Mouse (Mus musculus): ENCODE results near the gene Acbd5.

Acbd5 gene

GRCm38 (mm10) chr2:23067552-23068369, at the start of gene Acbd5:
TSS of gene Acbd5 (plus strand) at chr2:23068167.
- DNase-seq = peak; percentile 96

GRCm38 (mm10) chr2:23019170-23019569, 48.8 kb upstream of the Acbd5 start:
- no peak for DNase-seq

- no peak for DNase-seq
Measured at GRCm38 (mm10) chr2:23021320-23021719, 46.6 kb upstream of the Acbd5 start.

- DNase-seq = no peak
Measured at GRCm38 (mm10) chr2:23021721-23022120, 46.2 kb upstream of the Acbd5 start.

GRCm38 (mm10) chr2:23023023-23023422, 44.9 kb upstream of the Acbd5 start:
- no peak for DNase-seq

- DNase-seq = no peak
Measured at GRCm38 (mm10) chr2:23023714-23024282, 44.2 kb upstream of the Acbd5 start.

GRCm38 (mm10) chr2:23026379-23026778, 41.6 kb upstream of the Acbd5 start:
- no peak for DNase-seq

GRCm38 (mm10) chr2:23028826-23029225, 39.1 kb upstream of the Acbd5 start:
- DNase-seq = no peak

GRCm38 (mm10) chr2:23030631-23031030, 37.3 kb upstream of the Acbd5 start:
- DNase-seq = no peak

GRCm38 (mm10) chr2:23034692-23035435, 33.1 kb upstream of the Acbd5 start:
- no peak for DNase-seq

- DNase-seq = no peak
Measured at GRCm38 (mm10) chr2:23035467-23035866, 32.5 kb upstream of the Acbd5 start.

GRCm38 (mm10) chr2:23039082-23040000, 28.6 kb upstream of the Acbd5 start:
- DNase-seq = peak; percentile 67

GRCm38 (mm10) chr2:23040001-23040646, 27.8 kb upstream of the Acbd5 start, which contains the start of gene Abi1:
TSS of gene Abi1 (minus strand) at chr2:23040241.
- DNase-seq = peak; percentile 93

GRCm38 (mm10) chr2:23040690-23041089, 27.3 kb upstream of the Acbd5 start:
- peak; percentile 36 for DNase-seq

- DNase-seq = no peak
Measured at GRCm38 (mm10) chr2:23041457-23041856, 26.5 kb upstream of the Acbd5 start.

GRCm38 (mm10) chr2:23042189-23042588, 25.8 kb upstream of the Acbd5 start:
- DNase-seq = no peak

- DNase-seq = no peak
Measured at GRCm38 (mm10) chr2:23045703-23046102, 22.3 kb upstream of the Acbd5 start.

- no peak for DNase-seq
Measured at GRCm38 (mm10) chr2:23048006-23048405, 20.0 kb upstream of the Acbd5 start.

- no peak for DNase-seq
Measured at GRCm38 (mm10) chr2:23051890-23052289, 16.1 kb upstream of the Acbd5 start.

- DNase-seq = no peak
Measured at GRCm38 (mm10) chr2:23052523-23052922, 15.4 kb upstream of the Acbd5 start.

- DNase-seq = no peak
Measured at GRCm38 (mm10) chr2:23068370-23068737, 387 bp downstream of the Acbd5 start.
